Comparison of ENCODE assay signal across 8 mouse cellular contexts in the genomic region with DNA sequence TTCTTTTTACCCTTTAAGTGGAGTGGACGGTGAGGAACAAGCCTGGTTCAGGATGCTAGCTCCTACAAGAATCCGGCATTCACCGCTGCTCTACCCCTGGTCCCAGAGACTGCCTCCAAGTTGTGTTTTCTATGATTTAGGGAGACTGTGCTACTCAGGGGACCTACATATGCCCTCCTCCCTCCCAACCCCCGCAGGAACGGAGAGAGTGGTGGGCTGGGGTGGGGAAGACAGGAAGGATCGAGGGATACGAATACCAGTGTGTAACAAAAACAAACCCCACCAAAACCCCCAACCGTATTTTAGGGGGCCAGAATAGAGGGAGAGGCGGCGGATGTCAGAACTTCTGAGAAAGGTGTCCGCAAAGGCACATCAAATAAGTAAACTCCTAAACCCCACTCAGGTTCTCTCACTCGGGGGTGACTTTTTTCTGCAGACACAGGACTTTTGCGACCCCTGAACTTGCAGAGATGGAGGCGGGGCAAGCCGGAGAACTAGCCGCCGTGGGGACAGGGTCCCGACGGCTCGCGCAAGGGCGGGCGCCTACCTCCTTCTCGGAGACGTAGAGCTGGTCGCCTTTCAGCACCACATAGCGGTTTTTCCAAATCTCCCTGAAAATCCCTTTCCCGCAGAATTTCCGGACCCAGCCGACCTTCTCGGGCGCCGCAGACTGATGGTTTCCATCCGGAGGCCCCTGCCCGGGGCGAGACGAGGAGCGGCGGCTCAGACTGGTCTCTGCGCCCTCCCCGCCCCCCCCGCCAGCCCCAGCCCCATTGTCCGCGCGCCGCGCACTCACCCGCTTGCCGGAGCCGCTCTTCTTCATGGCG. TPM values are rescaled to one million over a fixed set of nuclear protein-coding genes. Genes with fewer than 3 reads are reported as not detected.
DNase-seq lines count a peak whose midpoint lies in the region; ATAC-seq lines count a peak whose summit lies in the region.

No protein-coding gene starts in this region.

- no peaks in the 10 kb centered on the region for H3K27me3 ChIP-seq in heart, embryonic 13.5 days (replicated peaks)
- H3K27me3 ChIP-seq in limb, embryonic 10.5 days (ENCODE audit: low read depth, poor library complexity, severe bottlenecking) = no peaks in the 10 kb centered on the region

- H3K4me3 ChIP-seq in brown adipose tissue, adult 24 weeks (ENCODE audit: insufficient read depth, low read depth, low read length) = peak overlapping the region; percentile 92
- peak overlapping the region; percentile 72 for H3K4me3 ChIP-seq in heart, embryonic 13.5 days
- peak overlapping the region; percentile 85 for H3K4me3 ChIP-seq in limb, embryonic 10.5 days

- H3K9me3 ChIP-seq in heart, embryonic 13.5 days = no peaks in the 10 kb centered on the region
- H3K9me3 ChIP-seq in limb, embryonic 10.5 days (replicated peaks) = no peaks in the 10 kb centered on the region

- DNase-seq in frontal cortex, adult 2 months (ENCODE audit: extremely low spot score in 1 of 2, low spot score in 1 of 2) = no peak
- peak; percentile 39 for DNase-seq in 416B (ENCODE audit: low read depth)
- DNase-seq in limb, embryonic 10.5 days (ENCODE audit: low spot score) = peak; percentile 81
- peak; percentile 74 for DNase-seq in neural tube, embryonic 10.5 days (ENCODE audit: extremely low spot score, low spot score)
- DNase-seq in left cerebral cortex, adult 8-10 months (ENCODE audit: low spot score in 2 of 2) = no peak

- H3K9ac ChIP-seq in heart, embryonic 13.5 days = peak overlapping the region; percentile 97

- peaks cover 4% of the 10 kb centered on the region for H3K4me1 ChIP-seq in brown adipose tissue, adult 24 weeks (ENCODE audit: control insufficient read depth, insufficient read depth, insufficient read length, low read length)
- peaks cover 77% of the 10 kb centered on the region for H3K4me1 ChIP-seq in heart, embryonic 13.5 days
- H3K4me1 ChIP-seq in limb, embryonic 10.5 days = peaks cover 46% of the 10 kb centered on the region

- ATAC-seq in frontal cortex, adult (ENCODE audit: low TSS enrichment) = 0 out of 2 replicates have a peak, but pooled peaks have one; percentile 7
- ATAC-seq in heart, embryonic 13.5 days (ENCODE audit: extremely low read depth, insufficient number of reproducible peaks, low FRiP score, low TSS enrichment) = no peak; the same call in 1 of the 2 replicates

- WGBS in heart, embryonic 13.5 days = under 1% methylated on average over 49 of the region's 51 CpGs
- WGBS in limb, embryonic 10.5 days = under 1% methylated on average over 51 of the region's 51 CpGs

- peaks cover 28% of the 10 kb centered on the region for H3K36me3 ChIP-seq in heart, embryonic 13.5 days
- H3K36me3 ChIP-seq in limb, embryonic 10.5 days = peaks cover 47% of the 10 kb centered on the region

- H3K4me2 ChIP-seq in heart, embryonic 13.5 days = peak overlapping the region; percentile 87

- H3K27ac ChIP-seq in brown adipose tissue, adult 24 weeks (replicated peaks; ENCODE audit: low read depth, low read length) = peak overlapping the region; percentile 87
- peak overlapping the region; percentile 99 for H3K27ac ChIP-seq in heart, embryonic 13.5 days (replicated peaks)
- H3K27ac ChIP-seq in limb, embryonic 10.5 days = peak overlapping the region; percentile 100

RNA-seq across cellular contexts. Expression of a gene that starts 0.6 kb away (rescaled TPM):
- 131 and 156 TPM in 2 replicates for polyA plus RNA-seq in frontal cortex, adult 2 months (2012; rRNA removed)
- 8.8 and 13.9 TPM in 2 replicates for polyA plus RNA-seq in brown adipose tissue, adult 24 weeks (2012; ENCODE audit: insufficient read depth, insufficient read length, missing spikeins)
- 59.2 and 64.8 TPM in 2 replicates for polyA plus RNA-seq in heart, embryonic 13.5 days (2015; fragmentation: Nextera tagmentation; extraction: Ambion mirVana)
- polyA plus RNA-seq in limb, embryonic 10.5 days (2016; fragmentation: Nextera tagmentation; extraction: Ambion mirVana) = 77.7 and 81.9 TPM in 2 replicates
- total RNA-seq in left cerebral cortex, adult 8-10 months (2022) = 10 to 100 TPM; 64.0 to 86.2 (median 81.6) TPM

Comparison
In these comparisons a context has a peak if more than half of its experiments do, and no peak if none do; other contexts are left out.
1. DNase-seq: peak in 416B (single experiment), limb, embryonic 10.5 days (single experiment) and neural tube, embryonic 10.5 days (single experiment); none in frontal cortex, adult 2 months (0 of 2) and left cerebral cortex, adult 8-10 months (0 of 2).
2. Peak in every context shown above with its lines, with median percentiles within 50 percentile points of each other: H3K27ac ChIP-seq and H3K4me3 ChIP-seq.